Mouse (Mus musculus) brain, embryonic 14.5 days (tissue): ENCODE measurements at regions not wholly inside any gene's neighbourhood (a gene's known extent, or its start where the extent isn't known, plus 50 kb on each side); places are given as distances from the start of the nearest gene placed in this dataset.

Source experiments
- CTCF ChIP-seq: fragments of 200-500 bp; IDR thresholded peaks from 2 replicates; pipeline ENCODE4 v1.5.1; 2012; ENCODE audit warnings: inconsistent platforms, mild to moderate bottlenecking, moderate library complexity, borderline replicate concordance; ENCODE audit not compliant: insufficient read depth, insufficient read length; ENCODE audit errors: extremely low read depth
- POLR2A ChIP-seq: fragments of 200-500 bp; IDR thresholded peaks from 2 replicates; pipeline ENCODE4 v1.6.1; 2012; ENCODE audit warnings: mild to moderate bottlenecking, inconsistent platforms, borderline replicate concordance; ENCODE audit not compliant: poor library complexity, insufficient read depth, insufficient read length, severe bottlenecking; ENCODE audit errors: extremely low read depth

- TF ChIP-seq CTCF (no peak), POLR2A (no peak)
Observed at GRCm38 (mm10) chr4:135069818-135070217, 50.6 kb upstream of the Runx3 start.
